Mouse (Mus musculus) lung, embryonic 15.5 days (tissue): Measurements from ENCODE around the gene Rabgap1l. TPM values are rescaled to one million over a fixed set of nuclear protein-coding genes. Genes with fewer than 3 reads are reported as not detected.
"Not testable (repeated sequence)": the region's sequence is repeated elsewhere in the genome, so short reads cannot be mapped to it uniquely, and the experiment has no call there.

Experiments
- ATAC-seq: fragments of 200-750 bp; cut with Nextera tagmentation; 2 replicates; pipeline ENCODE4 v1.8.0; 2017; ENCODE audit warnings: moderate number of reproducible peaks, borderline replicate concordance; ENCODE audit not compliant: low FRiP score, low TSS enrichment; ENCODE audit errors: extremely low read depth
- H3K27ac ChIP-seq: fragments of 300-500 bp; sonication (generic); 2 replicates; pipeline ENCODE4 v1.5.1; 2015; ENCODE audit warnings: moderate library complexity, mild to moderate bottlenecking, inconsistent platforms
- H3K27me3 ChIP-seq: fragments of 300-500 bp; sonication (generic); 2 replicates; pipeline ENCODE4 v1.6.1; 2015; ENCODE audit warnings: inconsistent platforms
- H3K36me3 ChIP-seq: fragments of 300-500 bp; sonication (generic); 2 replicates; pipeline ENCODE4 v1.6.1; 2015; ENCODE audit warnings: inconsistent platforms
- H3K4me1 ChIP-seq: fragments of 300-500 bp; sonication (generic); 2 replicates; pipeline ENCODE4 v1.6.1; 2015; ENCODE audit warnings: inconsistent platforms
- H3K4me2 ChIP-seq: fragments of 300-500 bp; sonication (generic); 2 replicates; pipeline ENCODE4 v1.6.1; 2015; ENCODE audit warnings: inconsistent platforms, mild to moderate bottlenecking, moderate library complexity
- H3K4me3 ChIP-seq: fragments of 300-500 bp; sonication (generic); 2 replicates; pipeline ENCODE4 v1.5.1; 2015; ENCODE audit warnings: mild to moderate bottlenecking, inconsistent platforms
- H3K9ac ChIP-seq: fragments of 300-500 bp; sonication (generic); 2 replicates; pipeline ENCODE4 v1.6.1; 2015; ENCODE audit warnings: inconsistent platforms
- H3K9me3 ChIP-seq: fragments of 300-500 bp; sonication (generic); 2 replicates; pipeline ENCODE4 v1.6.1; 2016; ENCODE audit warnings: inconsistent platforms
- WGBS: fragments of 180-500 bp; shearing (Covaris S2); methylation state at CpG from one replicate; pipeline ENCODE4 v1.1.7; 2015; 5-methylcytosine and 5-hydroxymethylcytosine counted together
- polyA plus RNA-seq: library from polyadenylated mRNA; unstranded; fragments of >200 nt; fragmentation: Nextera tagmentation; extraction: Ambion mirVana; gene quantifications from 2 replicates; pipeline ENCODE4 v1.2.1, GENCODE M21; 2015

Rabgap1l gene
- polyA plus RNA-seq, 1 experiment from 2014 or later: 24.0 TPM

DNA sequence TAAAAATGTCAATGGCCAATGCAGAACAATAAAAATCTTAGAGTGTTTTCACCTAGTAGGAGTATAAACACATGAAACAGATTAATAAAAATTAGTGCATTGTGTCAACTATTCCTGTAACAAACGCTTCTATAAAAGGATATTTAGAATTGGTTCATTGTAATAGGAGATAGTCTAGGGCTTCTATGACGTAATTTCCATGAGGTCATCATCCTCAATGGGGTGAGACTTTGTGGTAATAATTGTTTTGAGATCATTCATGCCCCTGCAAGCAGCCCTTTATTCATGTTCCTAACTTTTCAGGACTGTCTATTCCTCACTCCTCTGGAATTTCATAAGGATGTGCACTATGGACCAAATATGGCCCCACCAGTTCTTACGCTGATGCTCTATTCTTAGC lies 495.3 kb downstream of the Rabgap1l start:
- ATAC-seq: no peak
- Histone ChIP-seq H3K9ac (no peak overlapping the region), H3K27me3 (no peaks in the 10 kb centered on the region), H3K4me2 (no peak overlapping the region), H3K27ac (no peak overlapping the region), H3K36me3 (no peaks in the 10 kb centered on the region), H3K9me3 (no peaks in the 10 kb centered on the region), H3K4me3 (no peak overlapping the region), H3K4me1 (no peaks in the 10 kb centered on the region)
- 81% methylated on average over 3 of the region's 3 CpGs for WGBS

DNA sequence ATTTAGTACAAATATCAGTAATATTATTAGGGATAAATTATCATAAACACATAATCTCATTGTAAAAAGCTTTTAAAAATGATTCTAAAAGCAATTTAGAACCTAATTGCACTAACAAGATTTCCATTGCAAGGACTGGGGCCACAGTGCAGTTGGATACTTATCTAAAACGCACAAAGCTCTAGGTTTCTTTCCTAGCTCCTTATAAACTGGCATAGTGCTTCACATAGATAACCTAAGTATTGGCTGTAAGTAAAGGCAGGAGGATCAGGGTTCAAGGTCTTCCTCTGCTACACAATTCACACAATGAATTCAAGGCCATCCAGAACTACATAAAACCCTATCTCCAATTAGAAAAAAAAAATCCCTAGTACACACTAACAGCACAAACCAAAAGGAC lies 497.7 kb downstream of the Rabgap1l start:
- WGBS: 60% methylated on average over 1 of the region's 1 CpGs
- no peak overlapping the region for H3K9ac ChIP-seq
- H3K4me3 ChIP-seq: no peak overlapping the region

DNA sequence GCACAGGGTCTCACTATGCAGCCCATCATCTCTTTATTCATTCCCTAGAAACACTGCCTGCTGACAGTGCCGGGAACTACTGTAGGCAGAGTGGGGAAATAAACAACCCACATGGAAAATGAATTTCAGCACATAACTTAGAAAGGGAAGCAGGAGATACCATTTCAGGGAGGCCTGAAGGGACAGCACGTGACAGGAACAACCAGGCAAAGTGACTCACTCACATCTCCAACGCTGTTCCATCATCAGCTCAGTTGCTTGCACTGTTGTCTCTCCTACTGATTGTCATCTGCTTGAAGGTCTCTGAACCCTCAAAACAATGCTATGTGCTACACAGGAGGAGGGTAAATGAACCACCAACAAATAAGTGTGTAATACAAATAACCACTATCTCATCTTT lies 499.5 kb downstream of the Rabgap1l start:
- no peak overlapping the region for H3K4me3 ChIP-seq
- H3K4me2 ChIP-seq: no peak overlapping the region
- no peaks in the 10 kb centered on the region for H3K27me3 ChIP-seq
- no peaks in the 10 kb centered on the region for H3K36me3 ChIP-seq
- WGBS: 78% methylated on average over 3 of the region's 3 CpGs
- peaks cover 5% of the 10 kb centered on the region; the same call in 1 of the 2 replicates for H3K4me1 ChIP-seq
- no peaks in the 10 kb centered on the region for H3K9me3 ChIP-seq
- no peak overlapping the region for H3K27ac ChIP-seq
- no peak for ATAC-seq
- H3K9ac ChIP-seq: no peak overlapping the region

More for the DNA sequence above, 497.7 kb downstream of the Rabgap1l start:
- Histone ChIP-seq H3K4me1 (peaks cover 2% of the 10 kb centered on the region; the same call in 1 of the 2 replicates), H3K4me2 (no peak overlapping the region), H3K36me3 (no peaks in the 10 kb centered on the region), H3K9me3 (no peaks in the 10 kb centered on the region), H3K27ac (no peak overlapping the region), H3K27me3 (no peaks in the 10 kb centered on the region)
- ATAC-seq: no peak

DNA sequence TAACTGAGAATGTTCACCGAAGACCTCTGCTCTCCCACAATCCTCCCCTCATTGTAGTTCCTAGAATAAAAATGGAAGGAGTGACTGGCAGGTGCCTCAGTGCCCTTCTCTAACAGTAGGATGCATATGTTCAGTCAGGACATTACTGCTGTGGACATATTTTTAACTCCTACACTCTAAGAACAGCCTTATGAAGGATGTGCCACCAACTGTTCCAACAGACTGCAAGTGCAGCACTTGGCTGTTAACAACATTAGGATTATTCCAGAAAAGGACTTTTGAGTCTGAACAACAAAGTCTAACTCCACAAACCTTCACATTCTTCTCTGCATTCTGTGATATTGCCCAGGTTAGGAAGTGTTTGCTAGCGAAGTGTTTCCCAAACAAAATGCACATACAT lies 501.0 kb downstream of the Rabgap1l start:
- Histone ChIP-seq H3K27me3 (no peaks in the 10 kb centered on the region), H3K4me1 (peaks cover 7% of the 10 kb centered on the region), H3K36me3 (no peaks in the 10 kb centered on the region), H3K9me3 (no peaks in the 10 kb centered on the region), H3K4me3 (no peak overlapping the region), H3K4me2 (no peak overlapping the region), H3K9ac (no peak overlapping the region), H3K27ac (no peak overlapping the region)
- WGBS: 90% methylated on average over 2 of the region's 2 CpGs
- ATAC-seq: no peak

DNA sequence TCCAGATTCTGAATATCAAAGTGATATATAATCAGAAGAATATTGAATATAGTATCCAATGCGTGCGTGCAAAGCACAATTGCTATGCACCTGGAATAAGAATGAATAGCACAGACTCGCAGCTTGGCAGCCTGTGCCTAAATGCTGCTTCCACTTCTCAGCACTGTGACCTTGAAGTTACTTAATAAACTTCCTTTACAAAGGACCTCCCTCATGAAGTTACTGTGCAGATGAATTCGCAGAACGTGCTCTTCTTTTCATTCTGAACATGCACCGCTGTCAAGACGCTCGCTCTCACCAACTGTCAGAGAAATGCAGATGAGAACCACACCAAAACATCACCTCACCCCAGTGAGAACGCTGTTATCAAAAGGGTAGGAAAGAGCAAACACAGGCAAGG lies 502.8 kb downstream of the Rabgap1l start:
- Histone ChIP-seq H3K4me2 (no peak overlapping the region), H3K9ac (no peak overlapping the region), H3K4me3 (no peak overlapping the region), H3K9me3 (no peaks in the 10 kb centered on the region), H3K27ac (no peak overlapping the region), H3K4me1 (peaks cover 15% of the 10 kb centered on the region), H3K36me3 (no peaks in the 10 kb centered on the region), H3K27me3 (no peaks in the 10 kb centered on the region)
- ATAC-seq: no peak
- WGBS: 57% methylated on average over 9 of the region's 9 CpGs

DNA sequence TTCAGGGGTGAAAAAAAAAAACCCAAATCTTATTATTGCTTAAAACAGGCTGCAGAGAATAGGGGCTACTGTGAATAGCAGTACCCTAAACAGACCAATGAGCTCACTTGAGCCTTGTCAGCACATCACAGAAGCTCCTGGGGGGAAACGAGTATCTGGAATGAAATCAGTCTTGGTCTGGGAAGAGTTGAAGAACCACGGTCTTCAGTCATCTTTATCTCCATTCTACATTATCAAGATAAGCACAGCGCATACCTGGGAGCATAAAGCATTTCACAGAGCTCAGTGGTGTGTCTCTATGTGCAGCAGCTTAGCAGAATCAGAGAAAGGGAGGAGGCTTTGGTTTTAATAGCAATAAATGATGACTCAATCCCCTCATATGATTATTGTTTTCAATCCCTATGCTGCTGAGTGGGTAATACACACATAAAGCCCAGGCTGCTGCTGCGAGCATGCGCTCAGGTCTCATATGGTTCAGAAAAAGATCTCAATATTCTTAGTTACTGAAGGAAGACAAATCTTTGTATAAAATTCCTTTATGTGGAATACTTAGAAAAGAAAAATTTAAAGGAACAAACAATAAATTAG lies 505.9 kb downstream of the Rabgap1l start:
- no peak overlapping the region for H3K9ac ChIP-seq
- H3K4me2 ChIP-seq: no peak overlapping the region
- H3K27me3 ChIP-seq: no peaks in the 10 kb centered on the region
- WGBS: 45% methylated on average over 5 of the region's 5 CpGs
- no peak for ATAC-seq
- no peaks in the 10 kb centered on the region for H3K36me3 ChIP-seq
- H3K4me3 ChIP-seq: no peak overlapping the region
- no peak overlapping the region for H3K27ac ChIP-seq
- H3K4me1 ChIP-seq: peaks cover 15% of the 10 kb centered on the region
- H3K9me3 ChIP-seq: no peaks in the 10 kb centered on the region

DNA sequence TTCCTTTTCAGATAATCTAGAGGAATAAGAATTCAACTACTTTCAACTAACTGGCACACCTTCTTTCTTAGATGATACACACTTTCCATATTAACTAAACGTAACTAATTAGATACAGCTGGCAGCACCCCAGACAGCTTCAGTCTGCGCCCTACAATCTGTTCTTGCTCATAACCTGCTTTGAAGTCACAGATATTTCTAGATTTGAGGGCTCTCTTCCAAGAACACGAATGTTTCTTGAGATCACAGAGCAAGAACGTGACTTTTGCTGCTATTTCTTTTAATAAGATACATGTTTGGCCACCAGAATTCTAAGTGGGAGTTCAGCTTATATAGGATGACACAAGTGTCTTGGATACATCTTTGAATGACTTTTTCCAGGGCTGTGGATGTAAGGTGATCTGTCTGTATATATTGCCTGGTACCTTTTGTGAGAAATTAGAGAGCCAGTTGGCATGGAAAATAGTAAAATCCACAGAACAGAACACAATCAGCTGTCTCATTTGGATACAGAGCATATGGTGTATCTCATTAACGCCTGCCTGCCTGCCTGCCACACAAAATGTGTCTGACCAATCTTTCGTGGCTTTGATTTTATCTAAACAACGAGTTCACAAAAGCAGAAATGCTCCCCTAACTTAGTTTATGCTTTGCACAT lies 506.5 kb downstream of the Rabgap1l start:
- H3K9me3 ChIP-seq: no peaks in the 10 kb centered on the region
- H3K4me3 ChIP-seq: no peak overlapping the region
- no peak overlapping the region for H3K4me2 ChIP-seq
- 38% methylated on average over 7 of the region's 7 CpGs for WGBS
- H3K4me1 ChIP-seq: peaks cover 15% of the 10 kb centered on the region
- no peak overlapping the region for H3K9ac ChIP-seq
- H3K27me3 ChIP-seq: no peaks in the 10 kb centered on the region
- H3K27ac ChIP-seq: no peak overlapping the region
- ATAC-seq: no peak
- H3K36me3 ChIP-seq: no peaks in the 10 kb centered on the region

DNA sequence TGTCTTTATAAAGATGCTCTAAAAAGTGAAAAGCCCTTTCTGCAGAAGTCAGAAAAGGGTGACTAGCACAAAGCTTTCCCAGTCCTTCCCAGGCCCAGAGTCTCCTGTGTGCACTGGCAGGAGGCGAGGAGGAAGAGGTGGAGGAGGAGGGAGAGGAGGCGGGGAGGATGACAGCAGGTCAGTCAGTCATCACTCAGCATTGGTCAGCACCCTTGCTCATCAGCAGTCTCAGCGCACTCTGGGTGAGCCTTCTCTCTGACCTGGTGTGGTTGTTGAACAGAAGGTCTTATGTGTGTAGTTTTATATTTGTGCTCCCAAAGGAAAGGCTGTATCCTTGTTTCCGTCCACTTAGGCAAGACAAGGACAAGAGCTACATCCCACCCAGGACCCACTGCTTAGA lies 508.8 kb downstream of the Rabgap1l start:
- Histone ChIP-seq H3K27ac (no peak overlapping the region), H3K27me3 (no peaks in the 10 kb centered on the region), H3K9me3 (no peaks in the 10 kb centered on the region), H3K4me1 (peaks cover 19% of the 10 kb centered on the region), H3K9ac (no peak overlapping the region), H3K36me3 (no peaks in the 10 kb centered on the region), H3K4me2 (no peak overlapping the region), H3K4me3 (no peak overlapping the region)
- WGBS: 82% methylated on average over 4 of the region's 4 CpGs
- ATAC-seq: no peak

DNA sequence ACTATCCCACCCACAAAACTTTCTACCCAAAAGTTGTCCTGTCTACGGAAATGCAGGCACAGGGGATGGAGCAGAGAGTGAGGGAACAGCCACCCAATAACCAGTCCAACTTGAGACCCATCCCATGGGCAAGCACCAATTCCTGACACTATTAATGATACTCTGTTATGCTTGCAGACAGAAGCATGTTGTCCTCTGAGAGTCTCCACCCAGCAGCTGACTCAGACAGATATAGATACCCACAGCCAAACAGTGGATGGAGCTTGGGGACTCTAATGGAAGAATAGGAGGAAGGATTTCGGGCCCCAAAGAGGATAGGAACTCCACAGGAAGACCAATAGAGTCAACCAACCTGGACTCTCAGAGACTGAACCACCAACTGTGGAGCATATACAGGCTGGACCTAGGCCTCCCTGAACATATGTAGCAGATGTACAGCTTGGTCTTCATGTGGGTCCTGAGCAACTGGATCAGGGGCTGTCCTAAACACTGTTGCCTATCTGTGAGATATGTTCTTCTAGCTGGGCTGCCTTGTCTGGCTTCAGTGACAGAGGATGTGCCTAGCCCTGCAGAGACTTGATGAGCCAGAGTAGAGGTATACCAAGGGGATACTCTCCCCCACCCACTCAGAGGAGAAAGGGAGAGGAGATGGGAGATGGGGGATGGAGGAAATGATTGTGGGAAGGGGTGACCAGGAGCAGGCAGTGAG lies 510.7 kb downstream of the Rabgap1l start:
- WGBS: 89% methylated on average over 2 of the region's 2 CpGs
- H3K9ac ChIP-seq: not testable (repeated sequence)

DNA sequence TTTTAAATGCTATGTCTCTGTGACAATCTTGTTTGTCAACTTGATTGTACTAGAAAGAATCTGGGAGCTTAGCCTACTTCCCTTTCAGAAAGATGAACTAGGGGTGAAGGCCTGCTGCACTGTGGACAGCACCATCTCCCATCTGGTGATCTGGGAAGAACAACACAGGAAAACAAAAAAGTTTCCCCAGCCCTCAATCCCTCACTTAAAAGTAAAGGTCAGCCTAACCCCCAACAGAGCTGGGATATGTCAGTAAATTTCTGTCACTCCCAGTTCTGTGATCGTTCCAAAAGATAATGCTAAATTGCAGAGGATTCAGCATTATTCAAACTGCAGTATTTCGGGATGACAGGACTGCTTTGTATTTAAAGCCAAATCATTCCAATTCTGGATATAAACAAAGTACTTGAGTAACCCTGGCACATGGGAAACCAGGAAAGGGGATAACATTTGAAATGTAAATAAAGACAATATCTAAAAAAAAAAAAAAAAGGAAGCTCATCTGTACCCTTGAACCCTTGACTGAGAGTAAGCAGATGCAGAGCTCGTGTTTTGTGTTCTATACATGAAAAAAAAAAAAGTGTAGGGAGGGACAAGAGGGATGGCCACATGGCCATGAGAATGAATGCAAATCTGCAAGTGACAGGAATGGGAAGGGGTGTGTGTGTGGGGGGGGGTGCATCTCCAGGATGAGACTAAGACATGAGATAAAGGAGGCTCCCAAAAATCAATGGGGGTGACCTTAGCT lies 511.5 kb downstream of the Rabgap1l start:
- WGBS: 29% methylated on average over 3 of the region's 3 CpGs
- H3K36me3 ChIP-seq: no peaks in the 10 kb centered on the region
- H3K27ac ChIP-seq: peak overlapping the region; percentile 46; the same call in 1 of the 2 replicates
- H3K4me1 ChIP-seq: peaks cover 12% of the 10 kb centered on the region
- H3K9me3 ChIP-seq: no peaks in the 10 kb centered on the region
- no peaks in the 10 kb centered on the region for H3K27me3 ChIP-seq
- H3K4me2 ChIP-seq: no peak overlapping the region
- H3K9ac ChIP-seq: no peak overlapping the region
- no peak overlapping the region for H3K4me3 ChIP-seq
- peak; percentile 84 for ATAC-seq

More for the DNA sequence above, 510.7 kb downstream of the Rabgap1l start:
- H3K4me1 ChIP-seq: peaks cover 19% of the 10 kb centered on the region
- H3K4me2 ChIP-seq, ATAC-seq, H3K9me3 ChIP-seq, H3K36me3 ChIP-seq, H3K4me3 ChIP-seq, H3K27me3 ChIP-seq: not testable (repeated sequence)
- peak overlapping the region; percentile 46; the same call in 1 of the 2 replicates for H3K27ac ChIP-seq

DNA sequence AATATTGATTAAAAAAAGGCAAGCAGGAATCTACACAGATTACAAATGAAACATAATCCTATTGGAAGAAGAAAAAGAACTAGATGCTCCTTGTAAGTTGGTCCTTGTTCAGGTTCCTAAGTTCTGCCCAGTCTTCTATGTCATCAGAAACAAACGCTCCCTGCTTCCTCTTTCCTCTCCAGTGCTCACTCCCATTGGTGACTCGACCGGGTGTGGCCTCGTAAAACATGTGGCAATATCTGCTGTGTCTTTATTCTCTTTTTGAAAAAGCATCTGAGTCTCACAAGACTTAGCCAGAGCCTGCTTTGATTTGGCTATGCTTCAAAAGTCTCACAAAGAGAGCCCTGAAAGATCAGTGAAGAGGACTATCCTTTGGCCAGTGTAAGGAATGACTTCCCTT lies 512.4 kb downstream of the Rabgap1l start:
- no peaks in the 10 kb centered on the region for H3K9me3 ChIP-seq
- peak overlapping the region; percentile 39; the same call in 1 of the 2 replicates for H3K27ac ChIP-seq
- no peak overlapping the region for H3K9ac ChIP-seq
- 61% methylated on average over 4 of the region's 4 CpGs for WGBS
- no peak for ATAC-seq
- H3K27me3 ChIP-seq: no peaks in the 10 kb centered on the region
- H3K4me3 ChIP-seq: no peak overlapping the region
- peaks cover 10% of the 10 kb centered on the region; the same call in 1 of the 2 replicates for H3K4me1 ChIP-seq
- no peak overlapping the region for H3K4me2 ChIP-seq
- H3K36me3 ChIP-seq: no peaks in the 10 kb centered on the region
